Mouse (Mus musculus): Measurements from ENCODE around the gene Ifitm1. TPM values are rescaled to one million over a fixed set of nuclear protein-coding genes. Genes with fewer than 3 reads are reported as not detected.
"Not testable (repeated sequence)": the region's sequence is repeated elsewhere in the genome, so short reads cannot be mapped to it uniquely, and the experiment has no call there.

Ifitm1 gene
- polyA plus RNA-seq, 1 experiment, result 161 TPM

DNA sequence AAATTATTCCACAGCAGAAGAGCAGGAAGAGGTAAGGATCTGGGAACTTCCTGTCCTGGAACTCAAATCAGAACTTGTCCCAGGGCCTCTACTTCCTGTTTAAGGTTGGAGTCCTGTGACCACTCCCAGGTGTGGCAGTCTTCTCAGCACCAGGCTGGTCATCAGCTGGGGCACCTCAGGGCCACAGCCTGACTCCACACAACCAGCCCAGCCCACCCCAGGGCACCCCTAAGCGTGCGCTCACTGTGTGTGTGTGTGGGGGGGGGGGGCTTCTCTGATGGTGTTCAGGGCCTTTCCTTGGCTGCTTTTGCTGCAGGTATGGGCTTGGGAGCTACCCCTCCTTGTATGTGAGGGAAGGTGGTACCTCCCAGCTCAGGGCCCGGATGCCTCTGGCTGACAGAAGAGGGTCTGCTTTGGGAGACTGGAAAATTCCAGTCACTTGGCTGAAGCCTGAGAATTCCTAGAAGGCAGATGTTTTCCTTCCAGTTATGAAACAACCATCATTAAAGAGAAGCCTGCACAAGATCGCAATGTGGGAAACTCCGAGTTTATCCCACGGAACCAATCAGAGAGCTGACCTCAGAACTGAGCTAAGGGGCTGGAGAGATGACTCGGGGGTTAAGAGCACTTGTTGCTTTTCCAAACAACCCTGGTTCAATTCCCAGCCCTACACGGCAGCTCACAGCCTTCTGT is 4.6 kb downstream of the Ifitm1 start:
- WGBS, result 65% methylated on average over 8 of the region's 8 CpGs
- DNase-seq (ENCODE audit: low read depth, low spot score), result no peak

DNA sequence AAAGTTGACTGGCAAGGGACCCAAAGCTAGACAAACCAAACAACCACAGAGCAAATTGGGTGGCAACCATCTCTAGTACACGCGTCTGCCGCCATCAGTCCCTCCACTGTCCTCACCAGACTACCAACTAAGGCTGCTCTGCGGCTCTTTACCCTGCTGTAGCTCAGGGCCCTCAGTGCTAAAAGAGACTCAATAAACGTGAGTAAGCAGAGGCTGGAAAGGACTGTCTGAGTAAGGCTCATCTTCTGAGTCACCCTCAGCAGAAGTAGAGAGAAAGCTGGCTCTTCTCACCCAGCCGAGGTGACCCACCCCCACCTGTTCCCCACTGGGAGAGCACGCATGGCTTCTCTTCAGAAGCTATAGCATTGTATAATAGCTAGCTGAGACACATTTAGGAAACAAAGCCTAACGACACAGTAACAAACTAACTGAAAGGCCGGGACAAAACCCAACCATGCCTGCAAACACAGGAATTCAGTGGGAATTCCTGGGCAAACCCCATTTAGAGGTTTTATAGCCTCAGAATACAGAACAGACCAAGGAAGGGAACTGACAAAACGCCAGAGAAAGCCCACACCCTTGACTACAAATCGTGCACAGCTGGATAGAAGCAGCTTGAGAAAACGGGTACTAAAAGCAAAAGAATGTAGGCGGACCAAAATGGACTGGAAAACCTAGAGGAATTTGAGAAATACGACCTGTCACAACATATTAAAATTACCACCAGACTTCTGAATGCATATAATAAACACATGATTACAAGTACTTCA is 6.6 kb downstream of the Ifitm1 start:
- no peak for DNase-seq (ENCODE audit: low read depth, low spot score)
- 38% methylated on average over 14 of the region's 14 CpGs for WGBS

DNA sequence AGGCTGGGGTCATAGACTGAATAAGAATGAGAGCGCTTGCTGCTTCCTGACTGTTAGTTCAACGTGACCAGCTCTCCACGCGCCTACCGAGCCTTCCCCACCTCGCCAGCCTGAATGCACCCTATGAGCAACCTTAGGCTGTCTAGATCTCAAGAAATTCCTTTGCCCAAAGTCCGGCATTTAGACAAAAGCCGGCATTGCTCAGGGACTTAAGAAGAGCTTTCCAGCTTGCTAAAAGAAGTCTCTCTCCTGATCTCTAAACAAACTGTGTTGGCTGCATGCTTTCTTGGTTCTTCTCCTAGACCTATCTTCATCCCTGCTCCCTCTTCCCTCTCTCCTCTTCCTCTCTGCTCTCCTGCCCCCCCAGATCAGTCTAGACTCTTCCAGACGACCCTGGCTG is 7.9 kb downstream of the Ifitm1 start:
- DNase-seq (ENCODE audit: low read depth, low spot score), result no peak
- 63% methylated on average over 9 of the region's 9 CpGs for WGBS

DNA sequence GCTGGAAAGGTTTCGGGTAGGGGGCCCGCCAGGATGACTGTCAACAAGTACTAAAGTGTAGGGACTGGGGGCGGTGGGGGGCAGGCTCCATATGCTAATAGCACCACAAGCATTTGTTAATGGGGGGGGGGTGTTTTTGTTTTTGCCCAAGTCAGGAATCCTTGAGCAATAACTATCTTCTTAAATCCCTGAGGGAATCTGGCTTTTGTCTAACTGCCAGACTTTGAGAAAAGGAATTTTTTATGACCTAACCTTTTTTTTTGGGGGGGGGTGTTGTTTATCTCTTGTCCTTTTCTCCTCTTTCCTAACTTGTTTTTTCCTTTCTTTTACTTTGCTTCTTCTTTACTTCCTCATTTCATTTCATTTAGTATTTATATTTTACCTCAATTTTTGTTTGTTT is 8.4 kb downstream of the Ifitm1 start:
- DNase-seq (ENCODE audit: low read depth, low spot score), result no peak
- 73% methylated on average over 3 of the region's 3 CpGs for WGBS

DNA sequence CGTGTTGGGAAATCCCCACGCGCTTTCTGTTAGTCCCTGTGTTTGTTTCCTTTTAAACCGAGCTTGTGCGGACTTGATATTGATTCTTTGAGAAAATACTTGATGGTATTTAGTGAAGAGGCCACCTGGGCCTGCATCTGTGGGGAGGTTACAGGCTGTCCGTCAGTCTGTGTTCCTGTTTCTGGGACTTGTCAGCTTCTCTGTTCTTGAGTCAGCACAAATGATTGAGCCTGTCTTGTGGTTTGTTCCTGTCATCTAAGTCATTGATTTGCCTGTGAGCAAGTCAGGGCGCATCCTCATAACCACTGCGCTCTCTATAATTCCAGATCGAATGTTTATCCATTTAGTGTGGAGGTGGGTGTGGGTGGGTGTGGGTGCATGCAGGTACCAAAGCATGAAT is 9.7 kb downstream of the Ifitm1 start:
- 89% methylated on average over 9 of the region's 9 CpGs for WGBS
- DNase-seq (ENCODE audit: low read depth, low spot score), result not testable (repeated sequence)

DNA sequence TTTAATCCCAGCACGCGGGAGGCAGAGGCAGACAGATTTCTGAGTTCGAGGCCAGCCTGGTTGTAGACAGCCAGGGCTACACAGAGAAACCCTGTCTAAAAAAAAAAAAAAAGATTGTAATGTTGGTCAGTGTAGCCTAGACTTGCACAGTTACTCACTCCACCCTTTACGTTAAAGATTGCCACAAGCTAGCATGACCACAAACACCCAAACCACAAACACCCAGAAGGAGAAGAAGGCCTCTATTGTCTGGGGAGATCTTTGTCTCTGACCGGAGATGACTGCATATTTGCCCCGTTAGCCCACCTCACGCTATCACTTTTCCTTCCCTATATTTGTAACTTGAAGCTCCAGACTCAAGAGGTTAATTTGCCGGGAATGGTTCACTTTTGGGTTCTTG is 14.7 kb downstream of the Ifitm1 start:
- no peak for DNase-seq (ENCODE audit: low read depth, low spot score)
- WGBS, result 86% methylated on average over 8 of the region's 8 CpGs

DNA sequence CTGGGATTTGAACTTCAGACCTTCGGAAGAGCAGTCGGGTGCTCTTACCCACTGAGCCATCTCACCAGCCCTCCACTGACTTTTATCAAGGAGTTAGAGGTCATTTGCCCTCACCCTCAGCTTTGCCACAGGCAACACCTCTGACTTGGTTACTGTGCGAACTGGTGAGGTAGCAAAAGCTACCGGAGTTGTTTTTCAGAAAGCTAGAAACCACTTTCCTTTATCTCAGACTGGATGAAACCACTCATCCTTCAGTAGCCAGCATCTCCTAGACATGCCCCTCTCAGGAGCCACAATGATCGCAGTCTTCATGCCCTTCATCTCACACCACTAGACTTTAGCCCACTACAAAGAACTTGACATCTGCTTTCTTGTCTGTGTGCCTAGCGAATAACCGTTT is 15.9 kb downstream of the Ifitm1 start:
- 95% methylated on average over 7 of the region's 7 CpGs for WGBS
- no peak for DNase-seq (ENCODE audit: low read depth, low spot score)

DNA sequence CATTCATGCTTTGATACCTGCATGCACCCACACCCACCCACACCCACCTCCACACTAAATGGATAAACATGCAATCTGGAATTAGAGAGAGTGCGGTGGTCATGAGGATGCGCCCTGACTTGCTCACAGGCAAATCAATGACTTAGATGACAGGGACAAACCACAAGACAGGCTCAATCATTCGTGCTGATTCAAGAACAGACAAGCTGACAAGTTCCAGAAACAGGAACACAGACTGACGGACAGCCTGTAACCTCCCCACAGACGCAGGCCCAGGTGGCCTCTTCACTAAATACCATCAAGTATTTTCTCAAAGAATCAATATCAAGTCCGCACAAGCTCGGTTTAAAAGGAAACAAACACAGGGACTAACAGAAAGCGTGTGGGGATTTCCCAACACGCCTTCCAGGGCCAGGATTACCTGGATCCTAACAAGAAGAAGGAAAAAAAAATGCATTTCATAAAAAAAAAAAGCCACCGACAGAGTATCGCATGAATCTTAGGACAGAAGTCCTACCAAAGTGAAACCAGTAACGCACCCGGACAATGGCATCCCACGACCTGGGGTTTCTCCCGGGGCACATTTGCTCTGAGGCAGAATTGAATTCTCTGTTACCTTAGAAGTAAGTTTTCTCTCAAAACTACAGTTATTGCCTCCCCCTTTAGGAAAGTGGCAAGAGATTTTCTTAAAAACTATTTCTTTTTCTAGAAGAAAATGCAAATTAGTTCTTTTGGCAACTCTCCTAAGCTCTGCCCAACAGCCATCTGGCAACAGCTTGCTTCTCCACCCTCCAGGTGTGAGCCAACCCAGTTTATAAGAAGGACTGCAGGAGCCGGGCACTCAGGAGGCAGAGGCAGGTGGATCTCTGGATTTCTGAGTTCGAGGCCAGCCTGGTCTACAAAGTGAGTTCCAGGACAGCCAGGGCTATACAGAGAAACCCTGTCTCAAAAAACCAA is 20.4 kb downstream of the Ifitm1 start:
- 71% methylated on average over 17 of the region's 17 CpGs for WGBS
- DNase-seq (ENCODE audit: low read depth, low spot score), result no peak

DNA sequence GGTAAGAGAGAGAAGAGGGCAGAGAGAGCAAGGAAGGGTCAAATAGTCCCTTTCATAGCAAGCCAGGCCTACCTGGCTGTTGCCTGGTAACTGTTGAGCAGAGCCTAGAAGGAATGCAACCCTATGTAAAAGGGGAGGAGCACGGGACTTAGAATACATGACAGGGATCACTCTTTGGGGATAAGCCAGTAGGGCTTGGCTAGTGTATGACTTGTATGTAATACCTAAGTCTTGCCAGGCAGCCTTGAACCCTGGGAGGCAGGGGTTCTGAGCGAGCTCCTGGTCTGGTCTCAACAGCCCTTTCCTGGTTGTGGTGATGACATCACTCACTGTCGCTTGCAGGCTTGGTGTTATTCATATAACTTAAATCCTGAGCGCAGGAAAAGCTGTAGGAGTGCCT is 22.0 kb downstream of the Ifitm1 start:
- 68% methylated on average over 4 of the region's 4 CpGs for WGBS
- DNase-seq (ENCODE audit: low read depth, low spot score), result no peak

DNA sequence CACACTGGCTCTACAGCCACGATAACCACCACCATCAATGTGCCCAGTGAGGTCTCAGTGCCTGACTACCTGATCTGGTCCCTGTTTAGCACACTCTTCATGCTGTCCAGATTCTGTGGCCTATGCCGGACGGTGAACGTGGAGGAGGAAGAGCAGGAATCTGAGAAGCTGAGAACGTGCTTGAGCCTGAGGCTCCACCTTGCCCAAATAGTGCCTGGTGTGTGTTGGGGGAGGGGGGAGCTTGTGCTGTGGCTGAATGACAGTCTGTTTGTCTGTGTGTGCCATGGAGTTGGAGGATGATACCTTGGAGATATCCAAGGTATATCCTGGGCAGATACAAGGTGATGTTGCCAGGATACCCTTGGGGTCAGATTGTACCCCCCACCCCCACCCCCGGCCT is 23.2 kb downstream of the Ifitm1 start:
- 26% methylated on average over 6 of the region's 6 CpGs for WGBS
- no peak for DNase-seq (ENCODE audit: low read depth, low spot score)

DNA sequence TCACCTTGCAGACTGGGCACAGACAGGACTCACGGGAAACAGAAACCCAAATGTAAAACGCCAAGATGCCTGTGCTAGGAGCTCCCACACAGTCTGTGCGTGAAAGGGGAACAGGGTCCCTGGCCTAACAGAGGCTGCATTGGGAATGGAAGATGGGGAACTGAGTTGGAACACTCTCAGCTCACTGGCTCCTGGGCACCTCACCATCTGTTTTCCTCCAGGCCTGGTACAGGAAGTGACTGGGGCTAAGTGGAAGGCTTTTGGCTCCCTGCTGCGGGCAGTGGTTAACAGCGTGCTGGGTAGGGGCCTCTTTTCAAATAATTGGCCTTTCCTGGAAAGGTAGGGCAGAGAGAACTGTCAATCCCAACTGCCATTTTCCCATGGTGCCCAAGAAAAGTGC is 23.6 kb downstream of the Ifitm1 start:
- WGBS, result 63% methylated on average over 5 of the region's 5 CpGs
- DNase-seq (ENCODE audit: low read depth, low spot score), result no peak

DNA sequence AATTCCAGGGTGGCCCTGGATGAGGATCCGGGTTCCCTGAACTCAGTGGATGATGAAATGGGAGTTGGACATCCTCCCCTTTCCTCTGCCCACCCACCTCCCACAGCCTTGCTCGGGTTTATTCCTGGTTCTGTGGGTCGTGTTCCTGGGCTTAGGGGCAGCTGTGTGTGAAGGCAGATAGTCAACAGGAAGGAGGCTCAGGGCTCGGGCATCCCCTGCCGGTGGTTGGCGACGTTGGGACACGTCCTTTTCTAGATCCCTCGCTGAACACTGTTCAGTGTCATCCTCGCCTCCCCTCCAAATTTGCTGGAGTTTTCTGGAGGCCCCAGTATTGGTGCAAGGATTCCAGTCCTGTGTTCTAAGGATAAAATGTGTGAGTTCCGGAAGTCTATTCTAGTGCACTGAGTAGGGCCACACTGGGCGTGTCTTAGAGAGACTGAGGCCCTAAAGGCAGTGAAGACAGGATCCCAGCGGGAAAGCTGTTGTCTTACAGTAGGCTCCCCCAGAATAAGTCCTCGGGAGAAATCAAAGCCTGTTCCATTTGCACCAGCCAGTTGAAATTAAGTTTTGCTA is 24.2 kb downstream of the Ifitm1 start:
- WGBS, result 84% methylated on average over 14 of the region's 14 CpGs

DNA sequence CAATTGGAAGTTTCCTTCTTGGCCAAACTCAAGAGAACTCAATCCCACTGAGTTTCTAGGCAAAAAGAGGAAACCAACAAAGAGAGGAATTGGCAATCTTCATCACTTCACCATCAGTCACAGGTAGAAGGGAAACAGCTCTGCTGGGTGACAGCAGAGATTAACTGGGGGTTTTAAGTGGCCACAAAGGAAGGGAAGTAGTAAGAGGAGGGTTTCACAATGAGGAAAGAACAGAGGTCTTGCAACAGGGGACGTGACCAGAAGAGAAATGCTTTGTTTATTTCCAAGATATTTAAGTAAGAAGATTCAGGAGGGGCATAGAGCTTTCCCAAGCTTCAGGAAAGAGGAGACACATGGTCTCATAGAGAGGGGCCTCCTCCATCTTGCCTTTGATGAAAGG is 30.8 kb downstream of the Ifitm1 start:
- DNase-seq (ENCODE audit: low read depth, low spot score), result no peak
- 74% methylated on average over 1 of the region's 1 CpGs for WGBS

More for the DNA sequence above, 24.2 kb downstream of the Ifitm1 start:
- no peak for DNase-seq (ENCODE audit: low read depth, low spot score)

DNA sequence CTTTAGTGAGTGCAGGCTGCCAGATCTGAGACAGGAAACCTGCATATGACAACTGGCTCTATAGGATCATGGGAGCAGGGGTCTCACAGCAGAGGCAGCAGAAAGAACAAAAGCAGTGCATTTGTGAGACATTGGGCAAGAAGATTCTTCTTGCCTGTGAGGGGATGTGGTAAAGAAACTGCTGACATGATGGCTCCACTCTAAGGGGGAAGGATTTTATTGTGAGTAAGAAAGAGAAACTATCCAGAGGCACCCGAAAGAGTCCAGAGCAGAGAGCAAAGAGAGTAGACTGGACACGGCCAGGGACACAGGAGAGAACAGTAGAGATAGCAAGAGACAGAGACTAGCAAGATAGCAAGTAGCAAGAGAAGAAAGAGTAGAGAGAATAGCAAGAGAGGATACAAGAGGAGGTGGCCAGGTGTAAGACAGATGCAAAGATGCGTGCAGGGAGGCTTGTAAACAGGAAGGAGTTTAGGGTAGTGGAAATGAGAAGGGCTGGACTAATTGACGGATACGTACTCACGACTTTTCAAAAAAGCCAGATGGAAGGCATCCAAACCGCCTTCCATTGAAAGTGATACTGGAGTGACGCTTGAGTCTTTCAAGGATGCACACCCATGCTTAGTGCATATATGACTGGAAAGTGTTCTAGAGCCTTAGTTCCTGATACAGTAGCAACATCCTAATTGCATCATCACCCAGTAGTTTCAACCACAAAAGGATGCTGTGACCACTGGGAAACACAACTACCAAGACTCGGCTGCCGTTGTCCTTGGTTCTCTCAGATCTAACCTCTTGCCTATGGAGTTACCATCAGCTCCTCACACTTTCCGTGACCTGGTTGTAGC is 32.1 kb downstream of the Ifitm1 start:
- DNase-seq (ENCODE audit: low read depth, low spot score), result no peak
- WGBS, result 63% methylated on average over 11 of the region's 11 CpGs

DNA sequence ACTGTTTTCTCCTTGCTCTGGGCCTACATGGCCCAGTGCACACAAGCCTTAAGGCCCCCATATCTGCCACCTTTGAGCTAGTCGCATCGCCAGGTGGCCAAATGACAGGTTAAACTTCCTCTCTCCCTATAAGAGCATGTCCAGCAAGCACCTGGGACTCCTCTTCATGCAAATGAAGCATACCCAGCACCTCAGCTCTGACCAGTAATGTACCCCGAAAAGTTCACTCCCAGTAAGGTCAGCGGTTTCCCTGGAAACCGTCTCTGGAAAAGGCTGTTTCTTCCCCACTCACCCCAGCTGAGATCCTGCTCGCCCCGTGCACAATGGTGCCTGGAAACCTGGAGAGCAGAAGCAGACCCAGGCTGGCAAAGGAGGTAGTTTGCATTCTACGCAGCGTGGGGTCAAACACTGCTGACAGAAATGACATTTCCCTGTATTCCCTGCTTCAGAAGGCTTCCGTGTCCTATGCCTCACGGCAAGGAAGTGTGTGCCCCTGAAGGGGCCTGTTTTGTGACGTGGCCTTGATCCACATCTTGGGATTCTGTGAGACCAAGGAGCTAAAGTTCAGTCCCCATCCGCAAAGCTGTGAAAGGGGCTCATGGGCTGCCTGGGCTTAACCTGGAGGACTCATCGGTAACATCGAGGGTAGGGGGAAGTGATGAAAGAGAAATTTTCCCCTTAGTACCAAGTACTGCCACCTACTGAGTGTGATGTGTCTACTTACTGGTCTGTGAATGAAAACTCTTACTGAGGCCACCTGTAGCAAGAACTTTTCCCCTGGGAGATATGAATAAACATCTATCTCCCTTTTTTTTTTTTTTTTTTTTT is 34.1 kb downstream of the Ifitm1 start:
- 90% methylated on average over 15 of the region's 15 CpGs for WGBS

DNA sequence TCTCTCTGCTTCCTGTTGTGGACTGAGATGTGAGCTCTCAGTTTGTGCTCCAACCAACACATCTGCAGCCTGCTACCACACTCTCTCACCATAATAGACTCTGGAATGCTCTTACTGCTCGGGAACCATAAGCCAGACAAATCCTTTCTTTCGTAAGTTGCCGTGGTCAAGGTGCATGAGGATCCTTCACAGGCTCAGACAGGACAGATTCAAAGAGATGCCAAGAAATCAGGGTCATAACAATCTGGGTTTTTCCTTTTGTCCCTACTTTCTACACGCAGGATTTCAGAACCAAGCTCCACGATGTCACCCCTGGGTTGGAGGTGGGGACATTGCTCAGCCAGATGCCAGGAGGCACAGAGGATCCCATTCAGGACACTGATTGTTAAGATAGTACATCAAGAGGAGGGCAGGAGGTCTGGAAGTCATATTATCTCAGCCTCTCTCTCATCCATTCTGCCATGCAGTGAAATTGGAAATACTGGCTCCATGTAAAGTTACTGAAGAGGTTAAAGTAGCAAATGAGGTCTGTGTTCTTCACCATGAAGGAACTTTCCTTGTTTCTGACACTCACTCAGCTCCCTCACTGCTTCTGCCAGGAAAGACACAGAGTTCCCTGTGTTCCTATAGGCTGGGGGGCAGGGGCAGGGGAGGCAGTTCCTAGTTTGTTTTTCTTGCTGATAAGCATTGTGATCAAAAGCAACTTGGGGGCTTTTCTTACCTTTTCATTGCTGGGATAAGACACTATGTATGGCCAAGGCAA is 36.4 kb downstream of the Ifitm1 start:
- WGBS, result 84% methylated on average over 5 of the region's 5 CpGs
- no peak for DNase-seq (ENCODE audit: low read depth, low spot score)

More for the DNA sequence above, 34.1 kb downstream of the Ifitm1 start:
- no peak for DNase-seq (ENCODE audit: low read depth, low spot score)

DNA sequence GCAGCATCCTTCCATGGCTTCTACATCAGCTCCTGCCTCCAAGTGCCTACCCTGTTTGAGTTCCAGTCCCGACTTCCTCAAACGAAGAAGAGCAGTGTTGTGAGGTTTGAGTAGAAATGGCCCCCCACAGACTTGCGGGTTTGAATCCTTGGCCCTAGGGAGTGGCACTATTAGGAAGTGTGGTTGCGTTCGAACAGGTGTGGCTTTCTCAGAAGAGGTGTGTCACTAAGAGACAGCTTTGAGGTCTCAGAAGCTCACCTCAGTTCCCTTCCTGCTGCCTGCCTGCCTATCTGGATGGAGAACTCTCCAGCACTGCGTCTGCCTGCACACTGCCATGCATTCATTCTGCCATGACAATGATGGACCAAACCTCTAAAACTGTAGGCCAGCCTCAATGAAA is 39.4 kb downstream of the Ifitm1 start:
- DNase-seq (ENCODE audit: low read depth, low spot score), result no peak
- WGBS, result 48% methylated on average over 6 of the region's 6 CpGs
